Mouse (Mus musculus) forebrain, embryonic 12.5 days (tissue): ENCODE data around the gene Fgf22. TPM values are rescaled to one million over a fixed set of nuclear protein-coding genes. Genes with fewer than 3 reads are reported as not detected.
"Not testable (repeated sequence)": the region's sequence is repeated elsewhere in the genome, so short reads cannot be mapped to it uniquely, and the experiment has no call there.

Experiments used
- ATAC-seq: fragments of 200-750 bp; cut with Nextera tagmentation; 2 replicates; pipeline ENCODE4 v1.8.0; 2017; ENCODE audit warnings: moderate TSS enrichment; ENCODE audit not compliant: low FRiP score
- H3K27ac ChIP-seq: fragments of 300-500 bp; sonication (generic); 2 replicates; pipeline ENCODE4 v1.5.1; 2016; ENCODE audit warnings: mild to moderate bottlenecking
- H3K27me3 ChIP-seq: fragments of 300-500 bp; sonication (generic); 2 replicates; pipeline ENCODE4 v1.6.1; 2016; ENCODE audit warnings: mild to moderate bottlenecking
- H3K36me3 ChIP-seq: fragments of 300-500 bp; sonication (generic); replicated peaks from 2 replicates; pipeline ENCODE4 v1.6.1; 2016; ENCODE audit warnings: mild to moderate bottlenecking
- H3K4me1 ChIP-seq: fragments of 300-500 bp; sonication (generic); 2 replicates; pipeline ENCODE4 v1.6.1; 2016
- H3K4me2 ChIP-seq: fragments of 300-500 bp; sonication (generic); 2 replicates; pipeline ENCODE4 v1.6.1; 2016; ENCODE audit warnings: mild to moderate bottlenecking, moderate library complexity
- H3K4me3 ChIP-seq: fragments of 300-500 bp; sonication (generic); replicated peaks from 2 replicates; pipeline ENCODE4 v1.5.1; 2016; ENCODE audit warnings: mild to moderate bottlenecking
- H3K9ac ChIP-seq: fragments of 300-500 bp; sonication (generic); 2 replicates; pipeline ENCODE4 v1.6.1; 2016; ENCODE audit warnings: mild to moderate bottlenecking
- H3K9me3 ChIP-seq: fragments of 300-500 bp; sonication (generic); 2 replicates; pipeline ENCODE4 v1.6.1; 2016
- WGBS: fragments of 180-500 bp; shearing (Covaris S2); methylation state at CpG from one replicate; pipeline ENCODE4 v1.1.7; 2016; 5-methylcytosine and 5-hydroxymethylcytosine counted together
- polyA plus RNA-seq: library from polyadenylated mRNA; unstranded; fragments of >200 nt; fragmentation: Nextera tagmentation; extraction: Ambion mirVana; gene quantifications from 2 replicates; pipeline ENCODE4 v1.2.1, GENCODE M21; 2016

Gene Fgf22
- polyA plus RNA-seq, 1 experiment from 2014 or later, result 0.47 TPM

DNA sequence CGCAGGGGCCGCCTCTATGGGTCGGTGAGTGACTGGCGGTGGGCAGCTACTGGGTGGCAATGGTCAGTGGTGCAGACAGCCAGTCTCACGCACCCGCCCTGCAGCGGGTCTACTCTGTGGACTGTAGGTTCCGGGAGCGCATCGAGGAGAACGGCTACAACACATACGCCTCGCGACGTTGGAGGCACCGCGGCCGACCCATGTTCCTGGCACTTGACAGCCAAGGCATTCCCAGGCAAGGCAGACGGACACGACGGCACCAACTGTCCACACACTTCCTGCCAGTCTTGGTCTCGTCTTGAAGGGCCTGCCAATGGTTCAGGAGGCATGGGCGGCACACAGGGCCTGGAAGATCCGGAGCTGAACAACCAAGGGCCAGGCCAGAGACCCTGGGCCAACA is 1.8 kb downstream of the Fgf22 start:
- Histone ChIP-seq H3K36me3 (peaks cover 58% of the 10 kb centered on the region), H3K4me3 (no peak overlapping the region), H3K4me1 (peaks cover 12% of the 10 kb centered on the region), H3K27ac (no peak overlapping the region), H3K27me3 (0 out of 2 replicates have a peak, but pooled peaks cover 10% of the 10 kb centered on the region), H3K4me2 (no peak overlapping the region), H3K9me3 (no peaks in the 10 kb centered on the region), H3K9ac (no peak overlapping the region)
- ATAC-seq, result no peak
- 91% methylated on average over 24 of the region's 24 CpGs for WGBS

DNA sequence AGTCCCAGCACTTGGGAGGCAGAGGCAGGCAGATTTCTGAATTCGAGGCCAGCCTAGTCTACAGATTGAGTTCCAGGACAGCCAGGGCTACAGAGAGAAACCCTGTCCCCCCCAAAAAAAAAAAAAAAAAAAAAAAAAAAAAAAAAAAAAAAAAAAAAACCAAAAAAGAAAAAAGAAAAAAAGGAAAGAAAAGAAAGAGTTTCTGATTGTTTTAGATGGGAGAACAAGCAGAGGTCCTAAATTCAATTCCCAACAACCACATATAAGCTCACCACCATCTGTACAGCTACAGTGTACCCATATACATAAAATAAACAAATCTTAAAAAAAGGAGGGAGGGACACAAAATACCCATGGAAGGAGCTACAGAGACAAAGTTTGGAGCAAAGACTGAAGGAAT is 4.8 kb downstream of the Fgf22 start:
- peaks cover 19% of the 10 kb centered on the region for H3K4me1 ChIP-seq
- H3K4me2 ChIP-seq, H3K9ac ChIP-seq, H3K4me3 ChIP-seq, H3K9me3 ChIP-seq, H3K27me3 ChIP-seq, H3K27ac ChIP-seq, ATAC-seq: not testable (repeated sequence)
- 94% methylated on average over 1 of the region's 1 CpGs for WGBS
- peaks cover 68% of the 10 kb centered on the region for H3K36me3 ChIP-seq

DNA sequence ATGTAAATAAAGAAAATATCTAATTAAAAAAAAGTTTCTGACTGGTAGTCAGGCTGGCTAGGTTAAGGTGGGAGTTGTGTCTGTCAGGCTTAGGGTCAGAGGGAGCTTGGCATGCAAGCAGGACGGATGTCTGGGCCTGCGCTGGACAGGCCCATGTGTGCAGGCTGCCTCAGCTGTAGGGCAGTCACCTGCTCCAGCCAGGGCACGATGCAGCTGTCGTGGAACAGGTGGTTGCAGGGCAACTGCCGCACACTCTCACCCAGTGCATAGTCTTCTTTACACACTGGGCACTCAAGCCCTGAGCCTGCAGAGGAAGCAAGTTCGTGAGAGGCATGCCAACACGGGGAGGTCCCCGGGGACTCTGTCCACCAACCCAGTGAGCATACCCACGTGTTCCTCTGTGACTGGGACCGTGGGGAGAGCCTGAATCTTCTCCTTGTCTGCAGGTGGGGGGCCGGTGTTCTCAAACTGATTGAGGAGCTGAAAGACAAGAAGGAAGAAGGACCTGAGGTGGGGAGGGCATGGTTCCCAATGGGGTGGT is 5.8 kb downstream of the Fgf22 start:
- Histone ChIP-seq H3K36me3 (peaks cover 66% of the 10 kb centered on the region), H3K4me1 (peaks cover 19% of the 10 kb centered on the region), H3K9me3 (no peaks in the 10 kb centered on the region), H3K4me3 (no peak overlapping the region), H3K9ac (no peak overlapping the region), H3K4me2 (no peak overlapping the region), H3K27me3 (0 out of 2 replicates have a peak, but pooled peaks cover 3% of the 10 kb centered on the region), H3K27ac (no peak overlapping the region)
- WGBS, result 92% methylated on average over 11 of the region's 11 CpGs
- ATAC-seq, result no peak

DNA sequence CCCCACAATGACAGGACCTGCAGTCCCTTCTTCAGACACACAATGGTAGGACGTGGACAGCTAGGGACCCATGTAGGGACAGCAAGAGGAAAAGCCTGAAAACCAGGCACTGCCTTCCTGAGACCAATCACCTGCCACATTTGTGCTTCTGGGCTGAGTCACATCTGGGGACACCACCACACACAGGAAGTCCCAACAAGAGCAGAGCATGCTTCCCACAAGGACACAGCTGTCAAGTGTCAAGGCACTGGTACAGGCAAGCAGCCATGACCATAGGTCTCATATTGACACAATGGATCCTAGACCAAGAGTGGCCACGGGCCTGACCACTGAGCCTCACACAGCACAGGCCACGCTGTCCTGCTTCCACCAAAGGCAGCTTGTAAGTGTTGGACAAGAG is 8.0 kb downstream of the Fgf22 start:
- Histone ChIP-seq H3K4me3 (no peak overlapping the region), H3K27me3 (no peaks in the 10 kb centered on the region), H3K9me3 (no peaks in the 10 kb centered on the region), H3K27ac (no peak overlapping the region), H3K4me2 (no peak overlapping the region), H3K9ac (no peak overlapping the region), H3K4me1 (peaks cover 26% of the 10 kb centered on the region), H3K36me3 (peaks cover 45% of the 10 kb centered on the region)
- WGBS, result 89% methylated on average over 3 of the region's 3 CpGs
- ATAC-seq, result no peak

DNA sequence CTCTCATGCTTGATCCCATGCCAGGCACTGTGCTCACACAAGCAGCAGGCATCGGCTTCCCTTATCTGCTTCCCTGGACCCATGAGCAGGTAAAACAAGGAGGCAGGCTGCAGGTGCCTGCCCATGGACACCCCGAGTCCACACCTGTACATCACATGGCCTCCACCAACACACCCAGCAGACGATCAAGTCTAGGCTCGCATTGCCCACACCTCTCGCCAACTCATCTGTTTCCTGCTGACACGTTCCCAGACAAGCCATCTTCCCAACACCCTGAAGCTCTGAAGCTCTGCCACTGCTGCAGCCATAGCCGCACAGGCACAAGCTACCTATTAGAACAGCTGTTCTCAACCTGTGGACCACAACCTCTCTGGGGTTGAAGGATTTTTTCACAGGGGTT is 9.4 kb downstream of the Fgf22 start:
- Histone ChIP-seq H3K9ac (no peak overlapping the region), H3K4me2 (no peak overlapping the region), H3K4me3 (no peak overlapping the region), H3K27me3 (no peaks in the 10 kb centered on the region), H3K36me3 (peaks cover 32% of the 10 kb centered on the region), H3K27ac (no peak overlapping the region), H3K9me3 (no peaks in the 10 kb centered on the region), H3K4me1 (peaks cover 31% of the 10 kb centered on the region)
- 91% methylated on average over 7 of the region's 7 CpGs for WGBS
- ATAC-seq, result no peak

DNA sequence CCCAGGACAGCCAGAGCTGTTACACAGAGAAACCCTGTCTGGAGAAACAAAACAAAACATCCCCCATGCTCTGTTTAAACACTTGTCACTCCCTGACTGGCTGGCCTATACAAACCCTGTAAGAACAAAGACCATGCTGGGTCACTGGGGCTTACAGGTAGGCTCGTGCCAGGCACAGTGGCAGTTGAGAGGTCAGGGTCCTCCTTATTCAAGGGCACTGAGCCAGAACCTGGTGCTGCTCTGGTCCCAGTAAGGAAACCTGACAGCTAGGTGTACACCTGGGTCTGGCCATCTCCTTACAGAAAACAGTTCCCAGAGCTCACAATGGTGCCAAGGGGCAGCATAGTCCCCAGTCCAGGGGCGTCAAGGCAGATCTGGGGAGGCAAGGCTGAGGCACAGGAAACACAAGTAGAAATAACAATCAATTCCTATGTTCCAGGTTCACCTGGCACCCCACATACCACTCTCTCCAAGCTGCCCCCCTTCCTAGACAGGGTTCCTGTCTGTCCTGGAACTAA is 10.4 kb downstream of the Fgf22 start:
- Histone ChIP-seq H3K9me3 (no peaks in the 10 kb centered on the region), H3K36me3 (peaks cover 24% of the 10 kb centered on the region), H3K27me3 (0 out of 2 replicates have a peak, but pooled peaks cover under 1% of the 10 kb centered on the region), H3K4me2 (peak overlapping the region; percentile 94), H3K9ac (peak overlapping the region; percentile 93), H3K4me1 (peaks cover 31% of the 10 kb centered on the region), H3K4me3 (peak overlapping the region; percentile 94), H3K27ac (no peak overlapping the region)
- no peak for ATAC-seq
- WGBS, result 64% methylated on average over 2 of the region's 2 CpGs

DNA sequence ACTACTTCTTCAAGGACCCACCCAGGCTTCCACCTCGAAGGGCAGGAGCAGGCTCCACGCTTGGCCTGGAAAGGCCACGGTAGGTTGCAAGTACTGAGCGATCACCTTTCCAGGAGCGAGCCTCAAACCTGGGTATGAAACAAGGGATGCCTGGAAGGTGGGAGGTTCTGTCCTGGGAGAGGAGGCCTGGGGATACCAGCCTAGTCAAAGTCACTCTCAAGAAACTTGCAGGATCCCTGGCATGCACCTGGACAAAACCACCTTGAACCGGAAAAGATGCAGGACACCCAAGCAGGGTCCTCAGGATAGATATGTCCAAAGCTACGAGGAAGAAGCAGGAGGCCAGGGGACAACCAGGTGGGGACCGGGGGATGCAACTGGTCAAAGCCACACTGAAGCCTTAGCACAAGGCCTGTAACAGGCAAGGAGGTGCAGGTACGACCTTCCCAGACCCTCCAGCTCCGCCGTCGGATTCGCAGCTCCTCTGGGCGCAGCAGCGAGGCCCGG is 11.2 kb downstream of the Fgf22 start:
- Histone ChIP-seq H3K4me1 (peaks cover 31% of the 10 kb centered on the region), H3K4me3 (peak overlapping the region; percentile 94), H3K4me2 (peak overlapping the region; percentile 94), H3K9ac (peak overlapping the region; percentile 93), H3K9me3 (no peaks in the 10 kb centered on the region), H3K27ac (peak overlapping the region; percentile 92), H3K27me3 (0 out of 2 replicates have a peak, but pooled peaks cover 3% of the 10 kb centered on the region), H3K36me3 (peaks cover 16% of the 10 kb centered on the region)
- WGBS, result 12% methylated on average over 16 of the region's 16 CpGs
- no peak for ATAC-seq

DNA sequence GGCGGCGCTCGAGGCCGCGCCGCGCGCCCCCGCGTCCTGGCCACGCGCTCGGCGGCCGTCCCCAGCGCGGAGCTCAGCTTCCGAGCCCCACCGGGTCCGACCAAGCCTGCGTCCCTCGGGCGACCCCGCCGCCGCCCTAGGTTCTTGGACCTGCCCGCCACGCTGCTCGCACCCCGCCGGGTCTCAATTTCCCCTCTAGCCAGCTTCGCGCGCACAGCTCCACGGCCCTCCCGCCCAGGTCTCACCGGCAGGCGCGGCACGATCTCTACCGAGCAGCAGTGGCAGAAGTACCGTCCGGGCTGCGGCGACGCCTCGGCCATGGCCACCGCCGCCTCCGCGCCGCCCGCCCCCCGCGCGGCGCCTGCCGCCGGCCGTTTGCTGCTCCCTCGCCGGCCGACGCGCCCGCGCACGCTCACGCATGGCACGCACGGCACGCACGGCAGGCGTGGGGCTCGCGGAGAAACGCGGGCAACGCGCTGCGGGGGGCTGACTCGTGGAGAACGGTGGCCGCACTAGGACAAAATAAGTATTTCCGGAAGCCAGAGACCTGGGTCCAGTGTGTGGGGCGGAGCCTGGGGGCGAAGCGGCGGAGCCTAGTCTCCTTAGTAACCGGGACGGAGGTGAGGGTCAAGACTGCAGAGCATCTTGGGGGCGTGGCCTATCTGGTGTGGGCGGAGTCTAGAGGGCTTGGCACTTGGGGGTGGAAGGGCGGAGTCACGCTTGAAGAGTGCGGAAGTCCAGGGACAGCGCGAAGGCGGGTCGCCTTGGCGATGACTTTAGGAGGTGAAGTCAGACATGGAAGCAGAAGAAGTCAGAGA is 11.8 kb downstream of the Fgf22 start, which contains the start of gene Rnf126:
TSS of gene Rnf126 (minus strand) at position 445 of the 818 bp plus-strand sequence.
- ATAC-seq, result peak; percentile 90
- H3K9ac ChIP-seq, result peak within 1 kb of the TSS; percentile 93
- peak within 1 kb of the TSS; percentile 94 for H3K4me2 ChIP-seq
- peaks cover 9% of the 10 kb centered on the region for H3K36me3 ChIP-seq
- peaks cover 31% of the 10 kb centered on the region for H3K4me1 ChIP-seq
- H3K4me3 ChIP-seq, result peak within 1 kb of the TSS; percentile 94
- no peaks in the 10 kb centered on the region for H3K9me3 ChIP-seq
- peak within 1 kb of the TSS; percentile 92 for H3K27ac ChIP-seq
- WGBS, result 1% methylated on average over 98 of the region's 101 CpGs
- 0 out of 2 replicates have a peak, but pooled peaks cover 3% of the 10 kb centered on the region for H3K27me3 ChIP-seq

DNA sequence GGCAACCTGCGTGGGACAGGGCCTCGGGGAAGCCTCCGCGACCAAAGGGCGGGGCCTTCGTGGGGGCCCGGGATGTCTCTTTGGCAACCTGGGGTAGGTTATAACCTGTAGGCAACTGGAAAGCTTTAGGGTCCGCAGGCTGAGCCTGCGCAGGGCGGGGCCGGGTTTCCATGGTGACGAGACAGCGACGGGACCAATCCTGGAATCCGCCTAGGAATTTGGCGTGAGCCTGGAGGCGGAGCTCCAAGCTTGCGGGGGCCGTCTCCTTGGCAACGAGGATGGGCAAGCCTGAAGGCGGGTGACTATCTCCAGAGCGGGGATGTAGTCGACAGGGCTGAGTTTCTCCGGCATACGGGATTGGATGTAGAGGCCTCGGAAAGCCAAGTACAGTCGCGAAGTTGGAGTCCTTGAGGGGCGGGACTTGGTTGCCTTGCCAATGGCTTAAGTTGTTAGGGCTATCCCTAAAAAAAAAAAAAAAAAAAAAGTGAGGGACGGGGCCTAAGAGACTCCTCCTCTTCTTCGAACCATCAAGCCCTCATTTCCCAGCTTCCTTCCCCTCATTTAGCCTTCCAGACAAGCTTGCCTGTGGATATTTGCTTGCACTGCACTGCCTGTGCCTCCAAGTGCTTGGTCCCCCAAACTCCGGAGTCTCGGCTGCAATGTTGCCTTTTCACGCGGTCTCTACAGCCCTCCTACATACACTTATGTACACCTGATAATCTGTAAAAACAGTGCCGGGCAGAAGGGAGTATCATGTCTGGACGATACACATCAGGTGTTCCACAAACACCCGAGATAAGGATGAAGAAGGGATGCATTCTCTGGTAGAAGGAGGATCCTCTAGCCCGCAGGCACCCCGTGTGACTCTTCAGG is 12.7 kb downstream of the Fgf22 start:
- peaks cover 31% of the 10 kb centered on the region for H3K4me1 ChIP-seq
- ATAC-seq, result peak; percentile 88
- peak overlapping the region; percentile 94 for H3K4me2 ChIP-seq

DNA sequence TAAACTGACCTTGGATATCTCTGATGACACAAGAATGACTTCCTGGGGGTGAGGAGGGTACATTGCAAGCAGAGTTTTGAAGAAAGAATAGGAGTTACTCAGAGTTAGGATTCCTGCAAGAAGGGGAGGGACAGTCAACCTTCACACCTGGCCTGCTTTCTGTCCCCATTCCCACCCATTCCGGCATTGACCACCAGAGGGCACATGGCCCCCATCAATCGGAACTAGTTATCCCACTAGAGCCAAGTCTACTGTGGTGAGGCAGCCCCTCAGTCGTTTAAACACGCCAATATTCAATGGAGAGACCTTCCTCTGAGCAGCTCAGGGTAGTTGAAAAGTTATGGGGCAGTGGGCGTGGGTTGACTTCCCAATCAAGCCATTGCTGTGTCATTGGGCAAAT is 13.5 kb downstream of the Fgf22 start:
- ATAC-seq, result no peak
- Histone ChIP-seq H3K4me3 (no peak overlapping the region), H3K4me2 (0 out of 2 replicates have a peak overlapping the region, but pooled peaks have one; percentile 94), H3K9ac (no peak overlapping the region), H3K27me3 (0 out of 2 replicates have a peak, but pooled peaks cover 3% of the 10 kb centered on the region), H3K27ac (no peak overlapping the region), H3K4me1 (peaks cover 28% of the 10 kb centered on the region), H3K36me3 (no peaks in the 10 kb centered on the region), H3K9me3 (no peaks in the 10 kb centered on the region)
- 3% methylated on average over 5 of the region's 5 CpGs for WGBS

More for the DNA sequence above, 12.7 kb downstream of the Fgf22 start:
- Histone ChIP-seq H3K27me3 (0 out of 2 replicates have a peak, but pooled peaks cover 3% of the 10 kb centered on the region), H3K4me3 (peak overlapping the region; percentile 94), H3K36me3 (peaks cover under 1% of the 10 kb centered on the region), H3K9me3 (no peaks in the 10 kb centered on the region), H3K9ac (peak overlapping the region; percentile 26; the same call in 1 of the 2 replicates), H3K27ac (peak overlapping the region; percentile 92)
- 11% methylated on average over 40 of the region's 40 CpGs for WGBS

DNA sequence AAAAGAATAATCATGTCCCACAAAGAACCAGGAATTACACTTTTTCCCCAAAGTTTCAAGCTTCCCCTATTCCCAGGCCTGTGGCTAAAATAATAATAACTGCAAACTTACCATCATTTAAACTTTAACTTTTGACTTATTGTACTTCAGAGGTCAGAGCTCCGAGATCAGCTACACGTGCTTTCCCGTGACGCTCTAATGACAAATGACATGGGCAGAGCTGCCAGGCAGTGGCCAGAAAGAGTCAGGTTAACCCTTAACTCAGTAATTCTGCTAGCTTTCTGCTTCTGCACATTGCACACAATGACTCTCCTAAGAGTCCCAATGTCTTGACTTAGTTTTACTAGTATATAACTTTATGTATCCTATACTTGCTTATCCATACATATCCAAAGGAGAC is 14.5 kb downstream of the Fgf22 start:
- WGBS, result 73% methylated on average over 4 of the region's 4 CpGs
- H3K27ac ChIP-seq, result no peak overlapping the region
- no peak for ATAC-seq

More for the DNA sequence above, 14.5 kb downstream of the Fgf22 start:
- Histone ChIP-seq H3K36me3 (no peaks in the 10 kb centered on the region), H3K27me3 (0 out of 2 replicates have a peak, but pooled peaks cover 3% of the 10 kb centered on the region), H3K9ac (no peak overlapping the region), H3K4me1 (peaks cover 25% of the 10 kb centered on the region), H3K4me2 (no peak overlapping the region), H3K9me3 (no peaks in the 10 kb centered on the region), H3K4me3 (no peak overlapping the region)
